Mouse (Mus musculus): Measurements from ENCODE around the gene Slc7a8.

DNA sequence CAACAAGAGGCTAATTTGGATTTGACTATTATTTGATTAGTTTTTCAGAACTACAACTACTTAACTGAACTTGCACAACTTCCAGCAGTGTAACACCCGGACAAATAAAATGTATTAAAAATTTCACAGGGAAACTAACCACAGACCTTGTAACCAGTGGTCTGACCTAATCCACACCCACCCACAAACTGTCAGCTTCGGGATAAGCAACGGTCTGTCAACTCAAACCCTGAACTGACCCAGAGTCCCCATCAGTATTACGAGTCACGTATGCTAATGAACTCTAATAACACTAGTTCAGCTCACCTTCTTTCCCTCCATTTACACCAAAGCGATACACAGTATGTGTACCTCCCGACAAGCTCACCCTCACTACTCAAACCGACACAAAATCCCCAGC is 96.3 kb downstream of the Slc7a8 start:
- TF ChIP-seq GATA1 (IDR thresholded peaks at IDR 0.05; ENCODE audit: low read length) (no peak), TAL1 (IDR thresholded peaks at IDR 0.05; ENCODE audit: low read length) (no peak)

All from erythroblast, embryonic 14.5 days (primary cell).